Mouse (Mus musculus): ENCODE measurements around the gene Dnaja4.

Gene Dnaja4

DNA sequence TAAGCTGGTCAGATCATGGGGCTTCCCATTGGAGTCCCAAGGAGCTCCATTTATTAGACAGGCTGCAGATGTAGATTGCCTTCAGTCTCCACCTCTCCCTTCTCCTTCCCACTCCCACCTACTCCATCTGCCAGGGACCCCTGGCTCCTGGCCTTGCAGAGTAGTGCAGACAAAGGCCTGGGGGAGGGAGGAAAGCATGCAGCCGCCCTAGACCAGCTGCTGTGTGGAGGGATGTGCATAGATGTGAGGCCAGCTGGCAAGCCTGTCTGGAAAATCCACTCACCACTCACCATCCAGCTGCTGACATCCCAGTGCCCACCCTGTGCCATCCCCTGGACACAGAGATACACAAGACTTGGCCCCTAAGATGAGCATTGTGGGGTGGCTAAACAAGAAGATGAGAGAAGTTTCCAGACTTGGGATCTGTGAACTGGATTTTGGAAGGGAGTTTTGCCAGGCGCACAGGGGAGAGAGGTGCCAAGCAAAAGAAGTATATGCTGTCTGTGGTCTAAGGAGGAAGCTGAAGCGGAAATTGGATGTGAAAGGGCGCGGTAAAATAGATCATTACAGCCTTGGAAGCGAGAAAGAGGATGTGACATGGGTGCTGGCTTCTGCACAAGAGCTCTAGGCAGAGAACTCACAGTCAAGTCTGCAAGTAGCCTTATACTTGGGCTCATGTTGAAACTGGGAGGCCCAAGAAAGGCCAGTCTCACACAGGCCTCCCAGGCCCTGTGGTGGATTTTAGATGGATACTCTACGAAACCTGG lies 51.7 kb downstream of the Dnaja4 start:
- in situ Hi-C loops (cut with MboI; ENCODE audit: low sequenced_read_pairs): no loop called here

DNA sequence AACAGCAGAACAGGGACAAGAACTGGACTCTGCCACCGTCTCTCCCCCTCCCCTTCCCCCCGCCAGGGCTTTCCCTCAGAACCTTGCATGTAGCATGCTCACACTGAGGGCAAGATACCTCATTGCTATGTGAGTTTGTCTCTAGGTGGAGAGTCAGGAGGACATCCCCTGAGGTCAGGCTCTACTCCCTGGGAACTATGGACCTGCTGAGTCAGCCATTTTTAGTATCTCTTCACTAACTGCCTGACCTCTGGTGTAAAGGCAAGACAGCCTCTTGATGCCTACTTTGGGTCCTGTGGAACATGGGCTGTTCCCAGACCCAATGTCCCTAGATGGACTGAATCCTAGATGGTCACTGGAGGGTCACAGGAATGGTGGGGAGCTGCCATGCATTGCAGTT lies 53.0 kb downstream of the Dnaja4 start:
- in situ Hi-C loops (cut with MboI; ENCODE audit: low sequenced_read_pairs): no loop called here

DNA sequence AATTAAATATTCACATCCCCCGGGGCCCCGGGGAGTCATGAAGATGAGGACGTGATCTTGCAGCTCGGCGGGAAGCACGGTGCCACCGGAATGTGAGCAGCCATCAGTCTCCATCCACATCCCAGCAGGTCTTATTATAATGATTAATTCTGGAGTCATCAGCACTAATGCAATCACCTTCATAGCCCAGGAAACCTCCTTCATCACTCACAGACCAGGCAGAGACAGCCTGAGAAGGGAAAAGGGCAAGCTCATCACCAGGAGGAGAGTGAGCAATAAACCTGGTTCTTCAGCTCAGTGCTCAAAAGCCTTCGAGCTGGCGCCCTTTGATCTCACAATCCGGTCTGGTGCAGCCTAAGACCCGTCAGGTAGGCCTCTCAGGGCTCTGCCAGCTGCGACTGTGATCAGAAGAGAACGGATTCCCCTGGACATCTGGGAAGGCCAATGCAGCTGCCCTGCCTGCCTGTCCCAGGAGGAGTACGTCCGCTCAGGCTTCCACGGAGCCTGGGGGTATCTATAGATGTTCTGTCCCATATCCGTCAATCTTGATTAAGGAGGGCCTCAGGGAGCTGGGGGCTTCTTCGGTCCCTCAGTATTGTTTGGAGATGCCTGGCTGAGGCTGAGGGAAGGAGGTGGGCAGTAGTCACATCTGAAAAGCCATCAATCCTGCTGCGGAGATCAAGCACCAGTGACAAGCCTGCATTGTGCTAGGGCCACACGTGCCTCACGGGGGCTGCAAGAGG lies 53.7 kb downstream of the Dnaja4 start:
- in situ Hi-C loops (cut with MboI; ENCODE audit: low sequenced_read_pairs): no loop called here

DNA sequence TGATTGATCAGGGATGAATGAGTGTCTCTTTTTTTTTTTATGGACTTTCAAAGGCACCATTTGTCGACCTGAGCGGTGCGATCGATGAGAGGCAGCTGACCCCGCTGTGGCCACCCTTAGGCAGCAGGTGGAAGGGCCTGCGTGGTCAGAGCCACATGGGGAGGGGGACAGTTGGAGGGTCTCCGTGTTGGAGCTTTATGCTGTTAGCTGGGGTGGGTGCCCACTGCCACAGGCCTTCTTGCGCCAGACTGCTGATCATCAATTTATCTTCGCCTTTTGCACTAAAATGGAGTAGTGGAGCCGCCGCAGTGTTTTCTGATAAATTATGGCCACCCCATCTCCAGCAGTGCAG lies 54.2 kb downstream of the Dnaja4 start:
- in situ Hi-C loops (cut with MboI; ENCODE audit: low sequenced_read_pairs): no loop called here

DNA sequence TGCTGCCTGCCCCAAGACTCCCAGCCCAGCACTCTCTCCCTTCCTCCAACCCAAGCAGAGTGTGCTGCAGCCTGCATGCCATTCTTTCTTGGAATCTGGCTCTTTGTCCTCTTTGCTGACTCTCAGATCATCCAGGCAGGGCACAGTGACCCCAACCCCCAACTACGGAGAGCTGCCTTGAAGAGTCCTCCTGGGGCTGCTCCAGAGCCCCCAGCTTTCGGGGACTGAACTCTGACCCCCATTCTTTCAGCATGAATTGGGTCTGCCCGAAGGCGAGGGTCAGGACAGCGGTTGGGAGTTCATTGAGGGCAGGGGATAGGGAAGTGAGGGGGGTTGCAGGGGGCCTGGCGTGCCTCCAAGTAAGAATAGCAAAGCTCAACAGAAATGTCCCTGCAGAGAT lies 60.9 kb downstream of the Dnaja4 start:
- in situ Hi-C loops (cut with MboI; ENCODE audit: low sequenced_read_pairs): no loop called here

DNA sequence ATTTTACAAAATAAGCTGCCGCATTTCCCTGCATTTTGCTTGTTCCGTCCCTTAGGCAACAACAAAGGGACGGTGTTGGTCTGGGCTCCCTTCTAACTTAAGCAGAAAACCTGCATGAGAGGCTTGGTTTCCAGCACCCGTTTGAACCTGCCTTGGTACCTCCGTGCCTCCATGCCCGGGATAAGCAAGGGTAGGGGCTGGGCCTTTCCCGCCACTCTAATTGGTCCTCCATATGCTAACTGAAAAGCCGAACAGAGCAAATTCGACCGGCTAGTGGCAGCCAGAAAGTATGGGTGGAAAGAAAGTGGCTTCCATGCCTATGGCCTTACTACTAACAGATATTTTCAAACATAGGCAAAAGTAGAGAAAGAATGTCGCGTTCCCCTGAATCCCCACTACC lies 65.4 kb downstream of the Dnaja4 start:
- in situ Hi-C loops (cut with MboI; ENCODE audit: low sequenced_read_pairs): no loop called here

DNA sequence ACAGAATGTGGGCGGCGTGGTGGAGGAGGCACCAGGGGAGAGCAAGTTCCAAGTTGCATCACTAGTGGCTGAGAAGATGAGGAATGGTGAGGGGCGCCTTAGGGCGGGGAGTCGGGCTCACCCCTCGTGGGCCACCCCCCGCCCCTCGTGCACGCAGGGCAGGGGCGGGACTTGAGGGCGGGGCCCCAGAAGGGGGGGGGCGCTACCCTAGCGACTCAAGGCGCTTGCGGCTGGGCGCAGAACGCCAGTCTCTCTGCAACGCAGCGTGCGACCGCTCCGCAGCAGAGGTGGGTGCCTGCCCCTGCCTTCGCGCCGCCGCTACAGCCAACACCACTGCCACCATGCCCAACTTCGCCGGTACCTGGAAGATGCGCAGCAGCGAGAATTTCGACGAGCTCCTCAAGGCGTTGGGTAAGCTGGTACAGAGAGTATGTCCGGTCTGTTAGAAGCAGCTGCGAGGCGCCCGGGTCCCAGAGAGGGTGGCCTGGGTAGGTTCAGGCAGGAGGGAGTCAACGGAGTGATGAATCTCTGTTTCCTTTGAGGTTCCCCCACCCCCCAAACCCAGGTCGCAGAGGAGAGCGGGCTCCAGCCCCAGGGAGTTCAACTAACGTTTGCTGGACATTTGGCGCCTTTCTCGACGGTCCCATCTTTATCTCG lies 66.0 kb downstream of the Dnaja4 start, which contains the start of gene Crabp1:
Gene Crabp1, plus strand, starts transcription at position 188 of the 657 bp plus-strand sequence.
- in situ Hi-C loops (cut with MboI; ENCODE audit: low sequenced_read_pairs): no loop called here

DNA sequence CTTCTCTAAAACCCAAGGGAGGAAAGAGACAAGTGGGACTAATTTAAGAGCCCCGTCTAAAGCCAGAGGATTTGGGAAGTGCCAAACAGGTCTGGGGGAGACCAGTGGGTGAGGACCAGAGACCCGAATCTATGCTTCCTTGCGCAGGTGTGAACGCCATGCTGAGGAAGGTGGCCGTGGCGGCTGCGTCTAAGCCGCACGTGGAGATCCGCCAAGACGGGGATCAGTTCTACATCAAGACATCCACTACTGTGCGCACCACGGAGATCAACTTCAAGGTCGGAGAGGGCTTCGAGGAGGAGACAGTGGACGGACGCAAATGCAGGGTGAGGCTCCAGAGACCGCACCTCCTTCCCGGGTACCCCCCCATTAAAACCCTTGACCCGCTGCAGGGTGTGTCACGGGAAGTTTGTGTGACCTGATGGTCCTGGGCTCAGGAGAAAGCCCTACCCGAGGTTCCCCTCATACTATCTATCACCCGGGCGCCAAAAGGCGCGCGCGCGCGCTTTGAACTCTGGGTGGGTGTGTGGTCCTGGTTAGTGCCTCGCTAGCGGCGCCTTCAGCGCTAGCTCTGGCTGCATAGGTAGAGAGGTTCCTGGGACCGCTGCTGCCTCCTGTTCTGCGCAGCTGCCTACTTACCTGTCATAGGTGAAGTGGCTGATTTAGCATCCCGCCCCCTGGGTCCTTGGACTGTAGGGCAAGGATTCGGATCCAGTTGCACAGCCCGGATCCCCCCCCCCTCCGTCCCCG lies 66.8 kb downstream of the Dnaja4 start:
- in situ Hi-C loops (cut with MboI; ENCODE audit: low sequenced_read_pairs): no loop called here
